8 mouse cellular contexts compared by ENCODE assay signal in the genomic region with DNA sequence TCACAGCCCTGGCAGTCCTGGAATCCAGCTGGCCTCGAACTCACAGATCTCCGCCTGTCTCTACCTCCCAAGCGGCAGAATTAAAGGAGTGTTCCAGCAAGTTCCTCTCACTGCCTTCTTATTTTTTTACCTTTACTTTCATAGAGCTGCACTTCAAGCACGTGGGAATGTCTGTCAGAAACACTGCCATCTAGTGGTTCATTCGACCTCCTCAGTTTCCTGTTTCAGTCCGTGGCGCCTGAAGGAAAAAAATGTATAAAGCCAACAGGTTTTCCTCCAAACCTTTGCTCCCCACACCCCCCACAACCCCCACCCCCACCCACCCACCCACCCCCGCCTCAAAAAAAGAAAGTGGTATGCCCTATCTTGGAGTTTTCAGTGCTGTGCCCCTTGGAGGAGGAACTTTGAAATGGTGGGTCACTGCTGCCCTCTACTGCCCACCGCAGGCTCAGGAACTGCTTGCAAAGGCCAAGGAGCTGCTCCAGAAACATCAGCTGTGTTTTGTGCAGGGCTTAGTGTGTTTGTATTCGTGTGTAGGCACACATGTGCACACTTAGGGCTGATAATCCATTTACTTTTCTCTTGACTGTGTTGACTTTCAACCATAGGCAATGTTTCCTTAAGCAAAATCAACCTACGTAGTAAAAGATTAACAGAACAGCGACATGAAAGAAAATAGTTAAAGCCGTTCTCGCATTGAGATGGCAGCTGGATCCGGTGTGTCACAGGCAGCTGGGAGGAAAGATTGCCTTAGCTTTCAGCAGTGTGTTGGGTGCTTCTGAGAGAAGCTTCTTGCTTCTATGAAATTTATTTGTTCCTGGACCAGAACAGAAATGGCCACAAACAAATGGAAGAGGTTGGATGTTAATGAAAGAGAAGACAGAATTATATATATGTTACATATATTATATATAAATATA. TPM values are rescaled to one million over a fixed set of nuclear protein-coding genes. Genes with fewer than 3 reads are reported as not detected.
DNase-seq lines count a peak whose midpoint lies in the region; ATAC-seq lines count a peak whose summit lies in the region.

No protein-coding gene starts in this region.

- ATAC-seq in frontal cortex, adult (ENCODE audit: low TSS enrichment), result peak; percentile 94
- ATAC-seq in lung, embryonic 15.5 days (ENCODE audit: borderline replicate concordance, extremely low read depth, low FRiP score, low TSS enrichment), result peak; percentile 97

- H3K9ac ChIP-seq in lung, embryonic 15.5 days, result no peak overlapping the region

- H3K27me3 ChIP-seq in hindbrain, embryonic 10.5 days (ENCODE audit: insufficient read depth, poor library complexity, severe bottlenecking), result no peaks in the 10 kb centered on the region
- no peaks in the 10 kb centered on the region for H3K27me3 ChIP-seq in lung, embryonic 15.5 days

- no peaks in the 10 kb centered on the region for H3K9me3 ChIP-seq in hindbrain, embryonic 10.5 days
- H3K9me3 ChIP-seq in lung, embryonic 15.5 days, result no peaks in the 10 kb centered on the region

- no peaks in the 10 kb centered on the region for H3K36me3 ChIP-seq in hindbrain, embryonic 10.5 days
- H3K36me3 ChIP-seq in lung, embryonic 15.5 days, result no peaks in the 10 kb centered on the region

- H3K4me3 ChIP-seq in hindbrain, embryonic 10.5 days, result peak overlapping the region; percentile 40
- peak overlapping the region; percentile 18; the same call in 1 of the 2 replicates for H3K4me3 ChIP-seq in lung, embryonic 15.5 days

- 32% methylated on average over 15 of the region's 15 CpGs for WGBS in hindbrain, embryonic 10.5 days
- WGBS in lung, embryonic 15.5 days, result 12% methylated on average over 15 of the region's 15 CpGs

- peak overlapping the region; percentile 51 for H3K4me2 ChIP-seq in lung, embryonic 15.5 days

- DNase-seq in MEL-GATA-1-ER (ENCODE audit: extremely low read depth, low read depth), result peak; percentile 83
- peak; percentile 43 for DNase-seq in cerebellum, adult 9-10 months
- peak; percentile 82 for DNase-seq in hindbrain, embryonic 10.5 days (ENCODE audit: low spot score)
- peak; percentile 53 for DNase-seq in layer of hippocampus, adult 9-10 months (ENCODE audit: low spot score)
- peak; percentile 50 for DNase-seq in ovary, postnatal 10 days (ENCODE audit: low spot score)
- peak; percentile 73 for DNase-seq in thymus, postnatal 0 days (ENCODE audit: low spot score)

- H3K27ac ChIP-seq in hindbrain, embryonic 10.5 days, result 0 out of 2 replicates have a peak overlapping the region, but pooled peaks have one; percentile 23
- peak overlapping the region; percentile 6; the same call in 1 of the 2 replicates for H3K27ac ChIP-seq in lung, embryonic 15.5 days

- H3K4me1 ChIP-seq in hindbrain, embryonic 10.5 days (replicated peaks), result no peaks in the 10 kb centered on the region
- H3K4me1 ChIP-seq in lung, embryonic 15.5 days, result 0 out of 2 replicates have a peak, but pooled peaks cover 2% of the 10 kb centered on the region

RNA-seq across cellular contexts. Expression of gene Rfc3, which starts 35.8 kb away (rescaled TPM):
- polyA plus RNA-seq in hindbrain, embryonic 10.5 days (2016; fragmentation: Nextera tagmentation; extraction: Ambion mirVana), result 132 and 144 TPM in 2 replicates
- polyA plus RNA-seq in lung, embryonic 15.5 days (2015; fragmentation: Nextera tagmentation; extraction: Ambion mirVana), result 96.1 and 105 TPM in 2 replicates
- 88.3 and 96.6 TPM in 2 replicates for polyA plus RNA-seq in thymus, postnatal 0 days (2015; fragmentation: Nextera tagmentation; extraction: Ambion mirVana)

Comparison
In these comparisons a context has a peak if more than half of its experiments do, and no peak if none do; other contexts are left out.
1. Peak in every context shown above with its lines: DNase-seq, ATAC-seq, H3K4me3 ChIP-seq and H3K27ac ChIP-seq.